Mouse (Mus musculus) T-cell, adult 2 months (primary cell): ENCODE data around the gene Abca12.

Source experiments
- DNase-seq: peaks from one replicate; pipeline ENCODE4 v3.0.0; 2022; ENCODE audit warnings: low spot score

Abca12 gene

GRCm38 (mm10) chr1:71414810-71415209 lies at the start of gene Abca12:
Abca12 (minus strand) TSS chr1:71414910.
- no peak for DNase-seq

- no peak for DNase-seq
These were observed 43.3 kb upstream of the Abca12 start for GRCm38 (mm10) chr1:71457961-71458360.

- no peak for DNase-seq
These were observed 32.7 kb upstream of the Abca12 start for GRCm38 (mm10) chr1:71447424-71447823.

GRCm38 (mm10) chr1:71421741-71422333 lies 7.1 kb upstream of the Abca12 start:
- no peak for DNase-seq

GRCm38 (mm10) chr1:71418467-71418866 lies 3.8 kb upstream of the Abca12 start:
- no peak for DNase-seq

- no peak for DNase-seq
These were observed 3.2 kb upstream of the Abca12 start for GRCm38 (mm10) chr1:71417951-71418350.

GRCm38 (mm10) chr1:71414084-71414483 lies 626 bp downstream of the Abca12 start:
- DNase-seq, result no peak

- DNase-seq, result no peak
These were observed 1.6 kb downstream of the Abca12 start for GRCm38 (mm10) chr1:71413114-71413513.

GRCm38 (mm10) chr1:71407711-71408110 lies 7.0 kb downstream of the Abca12 start:
- no peak for DNase-seq

- DNase-seq, result no peak
These were observed 17.1 kb downstream of the Abca12 start for GRCm38 (mm10) chr1:71397635-71398034.

- DNase-seq, result no peak
These were observed 18.6 kb downstream of the Abca12 start for GRCm38 (mm10) chr1:71396105-71396504.

- no peak for DNase-seq
These were observed 20.5 kb downstream of the Abca12 start for GRCm38 (mm10) chr1:71394177-71394576.

GRCm38 (mm10) chr1:71393489-71393888 lies 21.2 kb downstream of the Abca12 start:
- no peak for DNase-seq

- DNase-seq, result no peak
These were observed 22.2 kb downstream of the Abca12 start for GRCm38 (mm10) chr1:71392463-71392862.

GRCm38 (mm10) chr1:71386593-71386992 lies 28.1 kb downstream of the Abca12 start:
- no peak for DNase-seq

GRCm38 (mm10) chr1:71384098-71384497 lies 30.6 kb downstream of the Abca12 start:
- DNase-seq, result no peak

GRCm38 (mm10) chr1:71373090-71373489 lies 41.6 kb downstream of the Abca12 start:
- no peak for DNase-seq

GRCm38 (mm10) chr1:71370266-71370665 lies 44.4 kb downstream of the Abca12 start:
- no peak for DNase-seq

GRCm38 (mm10) chr1:71367770-71368169 lies 46.9 kb downstream of the Abca12 start:
- no peak for DNase-seq

GRCm38 (mm10) chr1:71342861-71343554 lies 71.7 kb downstream of the Abca12 start:
- DNase-seq, result no peak

GRCm38 (mm10) chr1:71342261-71342594 lies 72.5 kb downstream of the Abca12 start:
- no peak for DNase-seq

- no peak for DNase-seq
These were observed 73.1 kb downstream of the Abca12 start for GRCm38 (mm10) chr1:71341370-71342260.
